Mouse (Mus musculus) stomach, embryonic 15.5 days (tissue): Measurements from ENCODE around the gene Hoxb6. TPM values are rescaled to one million over a fixed set of nuclear protein-coding genes. Genes with fewer than 3 reads are reported as not detected.
A peak's percentile ranks its signal among the peaks of the same experiment; 100 is the strongest.

ENCODE experiments used
- ATAC-seq: fragments of 200-750 bp; cut with Nextera tagmentation; 2 replicates; pipeline ENCODE4 v1.8.0; 2017; ENCODE audit warnings: low read depth, moderate number of reproducible peaks, moderate TSS enrichment; ENCODE audit not compliant: insufficient read depth, low FRiP score
- H3K27ac ChIP-seq: fragments of 300-500 bp; sonication (generic); 2 replicates; pipeline ENCODE4 v1.5.1; 2015; ENCODE audit warnings: mild to moderate bottlenecking, inconsistent platforms
- H3K27me3 ChIP-seq: fragments of 300-500 bp; sonication (generic); replicated peaks from 2 replicates; pipeline ENCODE4 v1.6.1; 2015; ENCODE audit warnings: inconsistent platforms
- H3K36me3 ChIP-seq: fragments of 300-500 bp; sonication (generic); 2 replicates; pipeline ENCODE4 v1.6.1; 2015; ENCODE audit warnings: inconsistent platforms
- H3K4me1 ChIP-seq: fragments of 300-500 bp; sonication (generic); 2 replicates; pipeline ENCODE4 v1.6.1; 2015; ENCODE audit warnings: inconsistent platforms
- H3K4me2 ChIP-seq: fragments of 300-500 bp; sonication (generic); 2 replicates; pipeline ENCODE4 v1.6.1; 2015; ENCODE audit warnings: mild to moderate bottlenecking, inconsistent platforms
- H3K4me3 ChIP-seq: fragments of 300-500 bp; sonication (generic); replicated peaks from 2 replicates; pipeline ENCODE4 v1.5.1; 2015; ENCODE audit warnings: inconsistent platforms
- H3K9ac ChIP-seq: fragments of 300-500 bp; sonication (generic); 2 replicates; pipeline ENCODE4 v1.6.1; 2015; ENCODE audit warnings: inconsistent platforms
- H3K9me3 ChIP-seq: fragments of 300-500 bp; sonication (generic); 2 replicates; pipeline ENCODE4 v1.6.1; 2016; ENCODE audit warnings: inconsistent platforms
- WGBS: fragments of 180-500 bp; shearing (Covaris S2); methylation state at CpG from one replicate; pipeline ENCODE4 v1.1.7; 2015; 5-methylcytosine and 5-hydroxymethylcytosine counted together
- polyA plus RNA-seq: library from polyadenylated mRNA; unstranded; fragments of >200 nt; fragmentation: Nextera tagmentation; extraction: Ambion mirVana; gene quantifications from 2 replicates; pipeline ENCODE4 v1.2.1, GENCODE M21; 2015

The Hoxb6 gene
- polyA plus RNA-seq, 1 experiment from 2014 or later = 10.7 TPM

DNA sequence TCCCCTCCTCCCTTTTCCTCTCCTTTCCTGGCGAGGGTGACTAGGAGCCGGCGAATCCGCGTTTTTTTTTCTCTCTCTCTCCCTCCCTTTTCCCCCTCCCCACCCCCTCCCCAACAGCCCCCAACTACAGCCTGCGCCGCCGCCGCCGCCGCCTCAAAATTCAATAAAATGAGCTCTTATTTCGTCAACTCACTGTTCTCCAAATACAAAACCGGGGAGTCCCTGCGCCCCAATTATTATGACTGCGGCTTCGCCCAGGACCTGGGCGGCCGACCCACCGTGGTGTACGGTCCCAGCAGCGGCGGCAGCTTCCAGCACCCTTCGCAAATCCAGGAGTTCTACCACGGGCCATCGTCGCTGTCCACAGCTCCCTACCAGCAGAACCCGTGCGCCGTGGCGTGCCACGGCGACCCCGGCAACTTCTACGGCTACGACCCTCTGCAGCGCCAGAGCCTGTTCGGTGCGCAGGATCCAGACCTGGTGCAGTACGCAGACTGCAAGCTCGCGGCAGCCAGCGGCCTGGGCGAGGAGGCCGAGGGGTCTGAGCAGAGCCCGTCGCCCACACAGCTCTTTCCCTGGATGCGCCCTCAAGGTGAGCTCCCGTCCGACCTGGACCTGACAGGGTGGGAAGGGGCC lies 9.4 kb upstream of the Hoxb6 start:
- peak overlapping the region; percentile 86; the same call in 1 of the 2 replicates for H3K27ac ChIP-seq
- peak overlapping the region; percentile 47 for H3K4me3 ChIP-seq
- WGBS = under 1% methylated on average over 49 of the region's 49 CpGs
- peak overlapping the region; percentile 9 for H3K9ac ChIP-seq
- H3K36me3 ChIP-seq = no peaks in the 10 kb centered on the region
- no peak for ATAC-seq
- peak overlapping the region; percentile 58 for H3K4me2 ChIP-seq
- no peaks in the 10 kb centered on the region for H3K9me3 ChIP-seq
- peaks cover 14% of the 10 kb centered on the region for H3K4me1 ChIP-seq
- peaks cover 65% of the 10 kb centered on the region for H3K27me3 ChIP-seq

- Histone ChIP-seq H3K4me1 (peaks cover 14% of the 10 kb centered on the region), H3K27ac (peak overlapping the region; percentile 86), H3K4me2 (peak overlapping the region; percentile 58), H3K27me3 (peaks cover 66% of the 10 kb centered on the region), H3K9ac (peak overlapping the region; percentile 20), H3K9me3 (no peaks in the 10 kb centered on the region), H3K36me3 (no peaks in the 10 kb centered on the region), H3K4me3 (peak overlapping the region; percentile 47)
- ATAC-seq = no peak
- WGBS = under 1% methylated on average over 48 of the region's 49 CpGs
These were observed 8.1 kb upstream of the Hoxb6 start for GRCm38 (mm10) chr11:96284041-96284749.

DNA sequence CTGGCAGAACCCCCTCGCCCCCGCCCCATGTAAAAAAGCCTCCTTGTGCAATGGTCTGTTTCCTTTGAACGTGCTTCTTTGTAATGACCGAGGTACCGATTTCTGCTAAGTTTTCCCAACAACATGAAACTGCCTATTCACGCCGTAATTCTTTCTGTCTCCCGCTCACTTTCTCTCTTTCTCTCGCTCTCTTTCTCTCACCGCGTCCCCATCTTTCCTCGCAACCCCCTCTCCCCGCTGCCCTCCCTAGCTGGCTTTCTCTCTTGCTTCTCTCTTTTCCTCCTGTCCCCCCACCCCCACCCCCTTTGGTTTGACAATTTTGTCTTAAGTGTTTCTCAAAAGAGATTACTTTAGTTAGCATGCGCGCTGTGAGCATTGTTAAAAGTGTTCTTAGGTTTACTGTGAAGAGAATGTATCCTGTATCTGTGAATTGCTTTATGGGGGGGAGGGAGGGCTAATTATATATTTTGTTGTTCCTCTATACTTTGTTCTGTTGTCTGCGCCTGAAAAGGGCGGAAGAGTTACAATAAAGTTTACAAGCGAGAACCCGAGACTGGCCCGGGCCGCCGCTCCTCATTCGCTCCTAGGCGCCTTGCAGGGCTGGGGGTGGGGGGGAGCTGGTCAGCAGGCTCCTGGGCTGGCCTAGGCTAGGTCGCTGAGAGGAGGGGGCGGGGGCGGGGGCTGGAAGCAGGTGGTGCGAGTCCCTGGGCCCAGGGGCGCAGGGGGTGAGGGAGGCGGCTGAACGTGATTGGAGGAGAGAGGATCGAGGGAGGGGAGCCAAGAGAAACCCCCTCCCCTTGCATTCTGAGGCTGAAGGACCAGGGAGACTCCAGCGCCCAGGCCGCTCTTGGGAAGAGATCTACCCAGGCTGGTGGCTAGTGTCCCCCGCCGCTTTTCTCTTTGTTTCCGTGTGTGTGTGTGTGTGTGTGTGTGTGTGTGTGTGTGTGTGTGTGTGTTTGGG lies 7.2 kb upstream of the Hoxb6 start:
- WGBS = 1% methylated on average over 32 of the region's 37 CpGs
- peaks cover 8% of the 10 kb centered on the region; the same call in 1 of the 2 replicates for H3K4me1 ChIP-seq
- H3K9ac ChIP-seq = peak overlapping the region; percentile 20; the same call in 1 of the 2 replicates
- H3K4me3 ChIP-seq = peak overlapping the region; percentile 47
- H3K9me3 ChIP-seq = no peaks in the 10 kb centered on the region
- peaks cover 63% of the 10 kb centered on the region for H3K27me3 ChIP-seq
- H3K36me3 ChIP-seq = no peaks in the 10 kb centered on the region
- peak overlapping the region; percentile 58 for H3K4me2 ChIP-seq
- peak overlapping the region; percentile 86 for H3K27ac ChIP-seq
- ATAC-seq = peak; percentile 74

GRCm38 (mm10) chr11:96285771-96286738 lies 6.2 kb upstream of the Hoxb6 start, which contains the start of gene Hoxb7:
TSS of gene Hoxb7 (plus strand) at chr11:96286623.
- Histone ChIP-seq H3K4me3 (peak within 1 kb of the TSS; percentile 47), H3K4me2 (peak within 1 kb of the TSS; percentile 58), H3K9ac (peak within 1 kb of the TSS; percentile 38; the same call in 1 of the 2 replicates), H3K4me1 (peaks cover 8% of the 10 kb centered on the region; the same call in 1 of the 2 replicates), H3K27ac (peak within 1 kb of the TSS; percentile 86), H3K27me3 (peaks cover 67% of the 10 kb centered on the region), H3K36me3 (no peaks in the 10 kb centered on the region), H3K9me3 (no peaks in the 10 kb centered on the region)
- 2% methylated on average over 43 of the region's 43 CpGs for WGBS
- no peak for ATAC-seq

DNA sequence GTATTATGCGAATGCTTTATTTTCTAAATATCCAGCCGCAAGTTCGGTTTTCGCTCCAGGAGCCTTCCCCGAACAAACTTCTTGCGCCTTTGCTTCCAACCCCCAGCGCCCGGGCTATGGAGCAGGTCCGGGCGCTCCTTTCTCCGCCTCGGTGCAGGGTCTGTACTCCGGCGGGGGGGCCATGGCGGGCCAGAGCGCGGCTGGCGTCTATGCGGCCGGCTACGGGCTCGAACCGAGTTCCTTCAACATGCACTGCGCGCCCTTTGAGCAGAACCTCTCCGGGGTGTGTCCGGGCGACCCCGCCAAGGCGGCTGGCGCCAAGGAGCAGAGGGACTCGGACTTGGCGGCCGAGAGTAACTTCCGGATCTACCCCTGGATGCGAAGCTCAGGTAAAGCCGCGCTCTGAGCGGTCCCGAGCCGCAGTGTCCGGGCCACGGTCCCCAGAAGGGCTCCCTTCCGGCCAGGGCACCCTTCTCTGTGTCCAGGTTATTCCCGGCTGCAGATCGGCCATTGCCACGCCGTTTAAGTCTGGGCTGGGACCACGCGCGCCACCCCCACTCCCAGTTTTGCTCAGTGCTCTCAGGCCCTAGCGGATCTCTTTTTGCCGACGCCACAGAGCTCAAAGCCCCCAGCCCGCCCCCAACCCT lies 5.4 kb upstream of the Hoxb6 start:
- Histone ChIP-seq H3K27ac (peak overlapping the region; percentile 86), H3K4me3 (peak overlapping the region; percentile 47), H3K36me3 (no peaks in the 10 kb centered on the region), H3K9ac (peak overlapping the region; percentile 38; the same call in 1 of the 2 replicates), H3K4me2 (peak overlapping the region; percentile 58), H3K9me3 (no peaks in the 10 kb centered on the region), H3K4me1 (peaks cover 8% of the 10 kb centered on the region; the same call in 1 of the 2 replicates), H3K27me3 (peaks cover 67% of the 10 kb centered on the region)
- ATAC-seq = no peak
- under 1% methylated on average over 55 of the region's 55 CpGs for whole genome bisulfite sequencing

DNA sequence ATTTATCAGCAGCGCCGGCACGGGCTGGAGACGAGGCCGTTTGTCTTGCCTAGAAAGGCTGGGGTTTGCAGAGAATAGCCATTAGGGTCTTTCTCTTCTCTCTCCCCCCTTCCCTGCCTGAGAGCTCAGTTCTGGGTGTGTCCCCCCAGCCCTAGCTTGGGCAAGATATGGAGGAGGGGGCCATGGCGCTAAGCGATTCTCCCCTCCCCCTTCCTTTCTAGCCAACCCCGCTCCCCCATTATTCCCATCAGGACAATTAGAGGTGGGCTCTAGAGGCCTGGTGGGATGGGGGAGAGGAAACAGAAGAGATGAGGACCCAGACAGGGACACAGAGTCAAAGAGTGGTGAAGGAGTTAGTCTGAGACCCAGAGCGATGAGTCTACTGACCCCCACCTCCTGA lies 4.9 kb upstream of the Hoxb6 start:
- Histone ChIP-seq H3K4me2 (peak overlapping the region; percentile 58), H3K27me3 (peaks cover 68% of the 10 kb centered on the region), H3K4me1 (peaks cover 8% of the 10 kb centered on the region; the same call in 1 of the 2 replicates), H3K9ac (0 out of 2 replicates have a peak overlapping the region, but pooled peaks have one; percentile 38), H3K9me3 (no peaks in the 10 kb centered on the region), H3K4me3 (peak overlapping the region; percentile 47), H3K36me3 (no peaks in the 10 kb centered on the region), H3K27ac (peak overlapping the region; percentile 86; the same call in 1 of the 2 replicates)
- ATAC-seq = no peak
- WGBS = 6% methylated on average over 9 of the region's 9 CpGs

- H3K9ac ChIP-seq = no peak overlapping the region
- no peak for ATAC-seq
- 50% methylated on average over 1 of the region's 1 CpGs for WGBS
- no peaks in the 10 kb centered on the region for H3K9me3 ChIP-seq
- no peak overlapping the region for H3K4me2 ChIP-seq
- H3K4me1 ChIP-seq = 0 out of 2 replicates have a peak, but pooled peaks cover 2% of the 10 kb centered on the region
- peaks cover 69% of the 10 kb centered on the region for H3K27me3 ChIP-seq
- no peaks in the 10 kb centered on the region for H3K36me3 ChIP-seq
- H3K27ac ChIP-seq = no peak overlapping the region
- H3K4me3 ChIP-seq = no peak overlapping the region
These were observed 3.6 kb upstream of the Hoxb6 start for GRCm38 (mm10) chr11:96288455-96289221.

DNA sequence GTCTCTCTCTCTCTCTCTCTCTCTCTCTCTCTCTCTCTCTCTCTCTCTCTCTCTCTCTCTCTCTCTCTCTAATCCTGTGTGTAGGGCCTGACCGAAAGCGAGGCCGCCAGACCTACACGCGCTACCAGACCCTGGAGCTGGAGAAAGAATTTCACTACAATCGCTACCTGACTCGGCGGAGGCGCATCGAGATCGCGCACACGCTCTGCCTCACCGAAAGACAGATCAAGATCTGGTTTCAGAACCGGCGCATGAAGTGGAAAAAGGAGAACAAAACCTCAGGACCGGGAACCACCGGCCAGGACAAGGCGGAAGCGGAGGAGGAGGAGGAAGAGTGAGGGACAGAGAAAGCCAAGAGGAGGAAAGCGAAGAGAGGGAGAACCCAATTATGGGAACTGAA lies 3.0 kb upstream of the Hoxb6 start:
- H3K4me2 ChIP-seq = no peak overlapping the region
- ATAC-seq = no peak
- no peak overlapping the region for H3K4me3 ChIP-seq

DNA sequence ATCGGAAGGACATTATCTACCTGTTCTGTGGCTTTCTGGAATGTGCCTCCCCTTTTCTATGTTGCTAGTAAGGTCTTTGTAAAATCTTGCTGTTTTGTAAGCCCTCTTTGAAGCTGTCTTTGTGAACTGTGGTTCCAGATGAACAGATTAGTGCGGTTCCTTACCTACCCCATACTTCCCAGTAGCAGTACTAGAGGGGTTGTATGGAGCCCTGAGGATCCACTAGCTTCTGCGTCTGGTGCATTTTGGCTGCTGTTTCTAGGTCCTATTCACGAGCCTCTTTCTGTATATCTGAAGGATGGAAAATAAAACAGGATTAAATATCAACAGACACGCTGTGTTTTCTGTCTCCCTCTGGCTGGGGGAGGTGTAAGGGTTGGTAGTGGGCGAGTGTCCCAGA lies 2.4 kb upstream of the Hoxb6 start:
- no peak overlapping the region for H3K27ac ChIP-seq
- H3K4me3 ChIP-seq = no peak overlapping the region
- no peak overlapping the region for H3K9ac ChIP-seq

More for the DNA sequence above, 3.0 kb upstream of the Hoxb6 start:
- Histone ChIP-seq H3K9ac (no peak overlapping the region), H3K4me1 (no peaks in the 10 kb centered on the region), H3K27ac (no peak overlapping the region), H3K36me3 (no peaks in the 10 kb centered on the region), H3K27me3 (peaks cover 73% of the 10 kb centered on the region), H3K9me3 (no peaks in the 10 kb centered on the region)
- WGBS = 34% methylated on average over 21 of the region's 21 CpGs

More for the DNA sequence above, 2.4 kb upstream of the Hoxb6 start:
- no peaks in the 10 kb centered on the region for H3K9me3 ChIP-seq
- H3K27me3 ChIP-seq = peaks cover 74% of the 10 kb centered on the region
- no peak overlapping the region for H3K4me2 ChIP-seq
- ATAC-seq = no peak
- H3K36me3 ChIP-seq = no peaks in the 10 kb centered on the region
- 35% methylated on average over 6 of the region's 6 CpGs for WGBS
- H3K4me1 ChIP-seq = no peaks in the 10 kb centered on the region; the same call in 1 of the 2 replicates
